Mouse (Mus musculus): ENCODE data around the gene Tex11.
"Not testable (repeated sequence)": the region's sequence is repeated elsewhere in the genome, so short reads cannot be mapped to it uniquely, and the experiment has no call there.

Gene Tex11

GRCm38 (mm10) chrX:101059541-101059940 is at the start of gene Tex11:
Gene Tex11, minus strand, starts transcription at chrX:101059667.
- no peak for DNase-seq (ENCODE audit: low spot score)

- DNase-seq (ENCODE audit: low spot score), result no peak
These were observed 26.5 kb upstream of the Tex11 start, which contains the start of gene Slc7a3 for GRCm38 (mm10) chrX:101085920-101086319. Gene Slc7a3, minus strand, starts transcription at chrX:101086020.

- DNase-seq (ENCODE audit: low spot score), result not testable (repeated sequence)
These were observed 25.7 kb upstream of the Tex11 start for GRCm38 (mm10) chrX:101085211-101085610.

DNA sequence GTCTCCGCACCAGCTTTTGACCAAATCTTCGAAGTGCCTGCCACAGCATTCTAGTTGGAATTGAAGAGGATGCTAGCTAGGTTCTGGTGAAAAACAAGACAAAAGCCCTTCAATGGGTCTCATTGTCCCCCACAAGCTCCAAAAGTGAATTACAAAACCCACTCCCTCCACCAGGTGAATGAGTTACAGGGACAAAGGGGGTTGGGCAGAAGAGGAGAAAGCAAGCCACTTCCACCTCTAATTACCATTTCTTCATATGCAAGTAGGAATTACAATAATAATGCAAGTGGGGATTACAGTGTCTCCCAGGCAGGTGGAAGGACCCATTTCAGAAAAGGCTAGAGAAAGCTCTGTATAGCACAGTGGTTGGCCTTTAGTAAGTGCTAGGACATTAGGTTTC is 24.7 kb upstream of the Tex11 start:
- DNase-seq (ENCODE audit: low spot score), result no peak

GRCm38 (mm10) chrX:101065245-101065644 is 5.8 kb upstream of the Tex11 start:
- DNase-seq (ENCODE audit: low spot score), result no peak

DNA sequence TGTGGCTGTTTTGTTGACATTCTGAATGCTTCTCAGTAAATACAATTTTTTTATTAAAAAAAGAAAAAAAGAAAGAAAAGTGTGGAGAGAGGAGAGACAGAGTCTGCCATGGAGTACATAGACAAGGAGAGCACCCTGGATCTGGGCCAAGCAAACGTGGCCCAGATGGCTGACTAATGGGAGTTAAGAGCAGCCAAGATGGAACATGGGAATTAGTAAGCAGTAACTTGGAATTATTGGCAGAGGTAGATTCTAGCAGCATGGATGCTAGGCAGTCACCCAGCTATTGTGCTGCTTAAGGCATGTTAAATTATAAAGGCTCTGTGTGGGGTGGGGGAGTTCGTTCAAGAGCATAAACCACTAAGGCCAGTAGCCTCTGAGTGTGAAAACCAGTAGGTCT is 4.0 kb upstream of the Tex11 start:
- DNase-seq (ENCODE audit: low spot score), result no peak

DNA sequence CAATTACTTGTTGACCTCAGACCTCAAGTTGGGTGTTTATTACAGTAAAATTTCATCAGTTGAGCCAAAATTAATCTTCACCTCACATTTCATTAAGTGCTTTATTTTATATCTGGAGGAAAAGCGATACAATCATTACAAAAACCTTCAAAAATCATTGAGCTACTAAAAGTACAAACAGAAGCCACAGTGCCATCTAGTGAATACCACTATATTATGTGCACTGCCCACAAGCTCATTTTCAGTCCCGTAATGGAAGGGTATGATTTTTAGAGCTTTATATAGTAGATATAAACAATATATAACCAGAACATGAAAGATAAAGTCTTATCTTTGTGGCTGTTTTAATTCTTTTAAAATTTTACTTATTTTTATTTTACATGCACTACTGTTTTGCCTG is 115.8 kb downstream of the Tex11 start:
- DNase-seq (ENCODE audit: low spot score), result no peak

DNA sequence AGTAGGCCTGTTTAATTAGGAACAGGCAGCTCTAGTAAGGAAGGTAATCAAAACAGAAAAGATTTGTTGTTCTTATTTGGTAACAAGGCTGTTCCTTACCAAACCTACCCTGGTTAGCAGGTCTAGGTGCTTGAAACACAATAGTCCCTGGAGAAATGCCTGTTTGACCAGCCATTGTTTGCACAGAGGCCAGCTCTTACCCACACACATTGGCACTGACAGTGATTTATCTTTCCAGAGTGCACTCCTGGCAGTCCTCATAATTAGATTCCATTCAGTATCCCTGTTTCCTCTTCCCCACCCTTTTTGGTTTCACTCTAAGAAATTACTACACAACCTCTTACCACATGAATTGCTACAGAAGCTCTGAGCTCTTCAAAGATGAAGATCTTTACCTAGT is 220.3 kb downstream of the Tex11 start:
- no peak for DNase-seq (ENCODE audit: low spot score)

DNA sequence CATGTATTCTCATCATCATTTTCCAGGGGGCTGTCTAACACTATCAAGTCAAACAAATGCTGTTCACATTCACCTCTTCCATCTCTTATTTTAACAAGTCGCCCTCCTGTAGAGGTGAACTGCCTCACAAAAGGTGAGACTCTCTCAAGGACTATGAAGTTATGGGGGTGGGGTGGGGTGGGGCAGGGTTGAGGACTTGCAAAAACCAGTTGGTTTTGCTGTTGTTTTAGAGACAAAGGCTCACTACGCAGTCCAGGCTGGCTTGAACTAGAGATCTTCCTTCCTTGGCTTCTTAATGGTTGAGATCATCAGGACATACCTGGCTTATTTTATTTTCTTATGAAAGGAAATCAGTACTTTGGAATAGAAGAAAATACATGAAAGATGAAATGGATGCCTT is 226.7 kb downstream of the Tex11 start:
- DNase-seq (ENCODE audit: low spot score), result no peak

DNA sequence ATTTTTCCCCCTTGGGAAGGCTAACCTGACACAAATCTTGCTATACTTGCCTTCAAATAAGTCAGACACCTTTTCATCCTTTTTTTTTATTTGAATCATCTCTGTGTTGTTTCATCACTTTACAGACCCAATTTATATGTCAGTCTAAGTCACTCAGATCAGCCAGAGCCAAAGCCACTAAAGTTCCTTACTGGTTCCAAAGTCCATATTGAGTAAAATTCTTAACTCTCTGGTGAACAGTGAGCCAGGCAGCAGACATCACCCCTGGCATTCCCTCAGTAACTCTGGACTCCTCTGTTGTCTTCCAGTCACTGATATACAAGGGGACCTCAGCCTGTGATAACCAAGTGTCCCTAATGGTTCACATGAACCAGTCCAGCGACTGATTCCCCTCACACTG is 233.9 kb downstream of the Tex11 start:
- no peak for DNase-seq (ENCODE audit: low spot score)

- DNase-seq (ENCODE audit: low spot score), result no peak
These were observed 238.3 kb downstream of the Tex11 start for GRCm38 (mm10) chrX:100821149-100821548.

DNA sequence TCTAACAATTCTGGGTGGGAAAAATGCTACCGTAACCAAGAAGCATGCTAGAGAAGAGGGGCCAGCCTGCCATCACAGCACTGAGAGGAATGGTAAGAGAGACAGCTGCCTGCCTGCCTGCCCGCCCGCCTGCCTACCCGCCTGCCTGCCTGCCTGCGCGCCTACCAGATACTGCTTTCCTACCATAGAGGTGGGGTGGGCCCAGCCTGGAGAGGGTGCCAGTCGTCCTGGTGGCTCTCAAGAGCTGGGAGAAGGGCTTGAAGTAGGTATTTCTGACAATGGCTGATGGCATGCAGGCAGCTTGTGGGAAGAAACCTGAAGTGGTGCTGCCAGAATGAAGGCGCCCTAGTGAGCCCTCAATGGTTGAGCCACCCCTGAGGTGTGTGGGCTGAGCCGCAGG is 240.8 kb downstream of the Tex11 start:
- DNase-seq (ENCODE audit: low spot score), result no peak

- no peak for DNase-seq (ENCODE audit: low spot score)
These were observed 243.7 kb downstream of the Tex11 start for GRCm38 (mm10) chrX:100815766-100816165.

DNA sequence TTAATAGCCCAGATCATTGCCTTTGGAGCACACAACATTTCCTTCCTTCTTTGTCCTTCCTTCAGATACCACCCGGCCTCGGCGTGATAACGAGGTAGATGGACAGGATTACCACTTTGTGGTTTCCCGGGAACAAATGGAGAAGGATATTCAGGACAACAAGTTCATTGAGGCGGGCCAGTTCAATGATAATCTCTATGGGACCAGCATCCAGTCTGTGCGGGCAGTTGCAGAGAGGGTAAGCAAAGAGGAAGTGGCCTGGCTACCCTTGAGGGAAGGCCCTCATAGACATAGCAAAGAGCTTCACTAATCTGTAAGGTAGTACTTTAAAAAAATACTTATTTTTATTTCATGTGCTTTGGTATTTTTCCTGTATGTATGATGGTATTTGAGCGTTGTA is 245.3 kb downstream of the Tex11 start:
- DNase-seq (ENCODE audit: low spot score), result no peak

DNA sequence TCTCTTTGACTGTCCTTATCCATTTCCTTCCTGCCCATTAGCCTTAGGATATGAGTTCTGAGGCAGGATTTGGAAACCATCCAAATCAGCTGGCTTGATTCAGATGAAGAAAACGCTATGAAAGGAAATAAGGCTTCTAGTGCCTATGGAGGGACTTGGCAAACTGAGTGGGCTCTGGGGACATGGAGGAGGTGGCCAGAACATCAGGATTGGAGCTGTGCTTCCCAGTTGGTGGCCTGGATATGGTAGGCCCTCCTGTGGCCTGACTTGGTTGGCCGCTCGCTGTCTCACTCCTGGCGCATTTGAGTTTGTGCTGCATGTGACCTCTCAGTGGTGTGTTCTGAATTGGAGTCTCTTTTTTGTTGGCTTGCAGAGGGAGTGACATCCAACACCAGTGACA is 248.3 kb downstream of the Tex11 start:
- no peak for DNase-seq (ENCODE audit: low spot score)

- DNase-seq (ENCODE audit: low spot score), result no peak
These were observed 257.4 kb downstream of the Tex11 start for GRCm38 (mm10) chrX:100802034-100802433.

- DNase-seq (ENCODE audit: low spot score), result no peak
These were observed 258.8 kb downstream of the Tex11 start for GRCm38 (mm10) chrX:100800643-100801042.

DNA sequence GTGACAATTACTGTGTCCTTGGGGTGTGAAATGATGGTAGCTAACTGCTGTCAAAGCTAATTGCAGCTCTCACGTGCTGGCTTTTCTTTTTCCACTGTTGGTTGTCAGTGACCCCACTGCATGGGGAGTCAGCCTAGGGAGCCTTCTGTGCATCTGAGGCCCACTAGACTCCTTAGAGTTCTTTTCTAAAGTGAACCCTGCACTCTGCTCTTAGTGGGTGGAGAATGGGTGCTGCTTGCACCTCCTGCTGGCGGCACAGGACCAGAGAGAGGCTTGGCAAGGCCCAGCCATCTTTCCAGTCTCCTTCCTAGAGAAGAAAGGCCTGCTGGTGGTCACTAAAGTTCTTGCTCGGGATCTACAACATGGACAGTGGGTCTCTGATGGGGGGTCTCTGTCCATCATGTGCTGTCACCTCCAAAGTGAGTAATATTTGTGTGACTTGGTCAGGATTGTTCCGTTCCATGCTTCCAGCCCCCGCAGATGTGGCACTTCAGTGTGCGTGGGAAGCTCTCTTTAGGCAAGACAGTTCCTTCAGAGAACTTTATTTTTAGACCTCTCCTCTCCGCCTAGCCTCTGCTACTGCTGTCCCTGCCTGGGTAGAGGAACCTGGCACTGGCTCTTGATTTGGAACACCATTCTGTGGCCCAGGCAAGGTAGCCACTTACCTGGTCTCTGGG is 261.5 kb downstream of the Tex11 start:
- no peak for DNase-seq (ENCODE audit: low spot score)

DNA sequence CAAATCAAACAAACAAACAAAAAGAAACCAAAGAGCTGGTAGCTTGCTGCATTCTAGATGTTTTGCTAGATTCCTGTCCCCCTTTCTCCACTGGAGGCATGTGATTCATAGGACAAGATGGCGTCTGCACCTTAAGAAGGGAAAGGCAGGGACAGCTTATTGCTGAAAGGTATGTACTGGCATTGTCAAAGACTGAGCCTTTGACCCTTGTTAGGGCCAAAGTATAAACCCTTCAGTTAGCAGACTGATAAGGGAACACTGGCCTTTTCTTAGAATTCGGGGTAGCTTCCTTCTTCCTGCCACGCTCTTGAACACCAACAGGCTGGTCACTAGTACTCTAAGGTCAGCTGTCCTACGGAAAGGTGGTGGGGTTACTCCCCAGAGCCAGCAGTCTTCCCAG is 262.1 kb downstream of the Tex11 start:
- no peak for DNase-seq (ENCODE audit: low spot score)

GRCm38 (mm10) chrX:100796741-100797090 is 262.8 kb downstream of the Tex11 start:
- no peak for DNase-seq (ENCODE audit: low spot score)

- DNase-seq (ENCODE audit: low spot score), result no peak
These were observed 263.3 kb downstream of the Tex11 start for GRCm38 (mm10) chrX:100796041-100796740.

GRCm38 (mm10) chrX:100789322-100789721 is 270.1 kb downstream of the Tex11 start:
- DNase-seq (ENCODE audit: low spot score), result no peak

Measured in ovary, postnatal 36 days (tissue).